Mouse (Mus musculus) spleen, postnatal 14 days (tissue): ENCODE measurements around the gene Fen1.
"Not testable (repeated sequence)": the region's sequence is repeated elsewhere in the genome, so short reads cannot be mapped to it uniquely, and the experiment has no call there.

Experiments
- DNase-seq, 2 experiments: peaks; one replicate each; pipeline ENCODE4 v3.0.0; 2021 to 2022; ENCODE audit warnings: low spot score in 2 of 2

Fen1 gene

GRCm38 (mm10) chr19:10182142-10182541, 21.8 kb downstream of the Fen1 start:
- no peak for DNase-seq

GRCm38 (mm10) chr19:10181225-10181624, 22.7 kb downstream of the Fen1 start:
- DNase-seq, result no peak

GRCm38 (mm10) chr19:10176941-10177372, 27.0 kb downstream of the Fen1 start:
- no peak for DNase-seq

GRCm38 (mm10) chr19:10176477-10176876, 27.5 kb downstream of the Fen1 start:
- no peak for DNase-seq

- DNase-seq, result no peak
Observed at GRCm38 (mm10) chr19:10174956-10175355, 29.0 kb downstream of the Fen1 start.

GRCm38 (mm10) chr19:10173844-10174539, 30.0 kb downstream of the Fen1 start:
- no peak for DNase-seq

- DNase-seq, result peak in 1 of 2 experiments; percentile 31
Observed at GRCm38 (mm10) chr19:10173116-10173718, 30.8 kb downstream of the Fen1 start.

GRCm38 (mm10) chr19:10171846-10172245, 32.1 kb downstream of the Fen1 start:
- DNase-seq, result no peak

- no peak for DNase-seq
Observed at GRCm38 (mm10) chr19:10171359-10171758, 32.6 kb downstream of the Fen1 start.

- DNase-seq, result no peak
Observed at GRCm38 (mm10) chr19:10170466-10170865, 33.5 kb downstream of the Fen1 start.

GRCm38 (mm10) chr19:10169692-10170330, 34.2 kb downstream of the Fen1 start:
- not testable (repeated sequence) for DNase-seq

- DNase-seq, result no peak
Observed at GRCm38 (mm10) chr19:10169179-10169578, 34.8 kb downstream of the Fen1 start.

- no peak for DNase-seq
Observed at GRCm38 (mm10) chr19:10168441-10168840, 35.5 kb downstream of the Fen1 start.

GRCm38 (mm10) chr19:10167951-10168350, 36.0 kb downstream of the Fen1 start:
- no peak for DNase-seq

- no peak for DNase-seq
Observed at GRCm38 (mm10) chr19:10167112-10167511, 36.9 kb downstream of the Fen1 start.

- DNase-seq, result not testable (repeated sequence)
Observed at GRCm38 (mm10) chr19:10165928-10166327, 38.0 kb downstream of the Fen1 start.

GRCm38 (mm10) chr19:10163896-10164295, 40.1 kb downstream of the Fen1 start:
- no peak for DNase-seq

- no peak for DNase-seq
Observed at GRCm38 (mm10) chr19:10157725-10158124, 46.2 kb downstream of the Fen1 start.

- no peak for DNase-seq
Observed at GRCm38 (mm10) chr19:10149189-10149588, 54.8 kb downstream of the Fen1 start.
